Mouse (Mus musculus) liver, adult 2 months (tissue): ENCODE results near the gene Rassf5. TPM values are rescaled to one million over a fixed set of nuclear protein-coding genes. Genes with fewer than 3 reads are reported as not detected.
"Not testable (repeated sequence)": the region's sequence is repeated elsewhere in the genome, so short reads cannot be mapped to it uniquely, and the experiment has no call there.

ENCODE experiments used
- DNase-seq: peaks from one replicate; pipeline ENCODE4 v3.0.0-alpha.2; 2011; ENCODE audit warnings: low read depth, low spot score; ENCODE audit errors: extremely low read depth
- H3K27ac ChIP-seq: fragments of 200-500 bp; replicated peaks from 2 replicates; pipeline ENCODE4 v1.5.1; 2012; ENCODE audit warnings: low read depth, mild to moderate bottlenecking, control low read depth, inconsistent platforms, low read length; ENCODE audit not compliant: insufficient read depth
- H3K27me3 ChIP-seq: fragments of 200-500 bp; 2 replicates; pipeline ENCODE4 v1.6.1; 2012; ENCODE audit warnings: mild to moderate bottlenecking, moderate library complexity, low read length, inconsistent platforms; ENCODE audit not compliant: control insufficient read depth, insufficient read depth
- H3K36me3 ChIP-seq: fragments of 200-500 bp; 2 replicates; pipeline ENCODE4 v1.6.1; 2012; ENCODE audit warnings: low read length, inconsistent platforms; ENCODE audit not compliant: control insufficient read depth, insufficient read depth
- H3K4me1 ChIP-seq: fragments of 200-500 bp; 2 replicates; pipeline ENCODE4 v1.6.1; 2011; ENCODE audit warnings: low read length; ENCODE audit not compliant: control insufficient read depth, insufficient read depth
- H3K4me3 ChIP-seq: fragments of 200-500 bp; 2 replicates; pipeline ENCODE4 v1.5.1; 2011; ENCODE audit warnings: low read depth, mild to moderate bottlenecking, control low read depth, low read length, moderate library complexity; ENCODE audit not compliant: insufficient read depth
- H3K79me2 ChIP-seq: fragments of 200-500 bp; 2 replicates; pipeline ENCODE4 v1.6.1; 2012; ENCODE audit warnings: inconsistent platforms, mild to moderate bottlenecking, low read length, moderate library complexity; ENCODE audit not compliant: control insufficient read depth, insufficient read depth
- H3K9ac ChIP-seq: fragments of 200-500 bp; 2 replicates; pipeline ENCODE4 v1.6.1; 2012; ENCODE audit warnings: low read depth, mild to moderate bottlenecking, control low read depth, inconsistent platforms, low read length
- CTCF ChIP-seq: fragments of 200-500 bp; IDR thresholded peaks from 2 replicates; pipeline ENCODE4 v1.5.1; 2011; ENCODE audit warnings: low read depth, low read length, control low read depth
- POLR2A ChIP-seq: fragments of 200-500 bp; IDR thresholded peaks from 2 replicates; pipeline ENCODE4 v1.6.1; 2011; ENCODE audit warnings: low read length, control low read depth; ENCODE audit not compliant: insufficient read depth; ENCODE audit errors: extremely low read depth
- WGBS: fragments of 180-500 bp; shearing (Covaris S2); methylation state at CpG from one replicate; pipeline ENCODE4 v1.1.7; 2018; 5-methylcytosine and 5-hydroxymethylcytosine counted together
- polyA plus RNA-seq: library from polyadenylated mRNA; depleted of rRNA; stranded (reverse); fragments of >200 nt; gene quantifications from 2 replicates; pipeline ENCODE4 v1.2.3, GENCODE M21; 2012
- total RNA-seq: library from RNA; depleted of rRNA; stranded (reverse); fragments of >200 nt; gene quantifications from 2 replicates; pipeline ENCODE4 v1.2.3, GENCODE M21; 2014

Gene Rassf5
- total and polyA plus RNA-seq, 2 experiments: 3.4 to 6.1 TPM

DNA sequence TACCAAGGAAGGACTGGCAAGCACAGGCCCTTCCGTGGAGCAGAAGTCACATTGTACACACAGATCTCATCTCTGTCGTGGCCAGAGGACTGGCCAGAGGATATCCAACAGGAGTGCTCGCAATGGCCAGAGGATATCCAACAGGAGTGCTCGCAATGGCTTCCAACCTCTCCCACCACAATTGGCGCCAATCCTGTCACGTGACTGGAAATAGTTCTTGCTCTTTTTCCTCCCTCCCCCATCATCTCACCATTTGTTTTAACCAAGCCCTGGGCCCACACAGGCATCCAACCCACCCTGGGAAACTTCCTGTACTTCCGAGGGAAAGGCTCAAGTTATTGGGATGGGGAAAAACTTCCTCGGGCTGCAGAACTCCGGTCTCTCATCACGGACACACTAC is 23.7 kb upstream of the Rassf5 start:
- Histone ChIP-seq H3K9ac (no peak overlapping the region), H3K27me3 (no peaks in the 10 kb centered on the region), H3K36me3 (peaks cover 7% of the 10 kb centered on the region), H3K27ac (no peak overlapping the region), H3K79me2 (no peaks in the 10 kb centered on the region), H3K4me3 (no peak overlapping the region), H3K4me1 (no peaks in the 10 kb centered on the region)
- WGBS: 88% methylated on average over 10 of the region's 10 CpGs
- DNase-seq: no peak
- TF ChIP-seq CTCF (no peak), POLR2A (no peak)

DNA sequence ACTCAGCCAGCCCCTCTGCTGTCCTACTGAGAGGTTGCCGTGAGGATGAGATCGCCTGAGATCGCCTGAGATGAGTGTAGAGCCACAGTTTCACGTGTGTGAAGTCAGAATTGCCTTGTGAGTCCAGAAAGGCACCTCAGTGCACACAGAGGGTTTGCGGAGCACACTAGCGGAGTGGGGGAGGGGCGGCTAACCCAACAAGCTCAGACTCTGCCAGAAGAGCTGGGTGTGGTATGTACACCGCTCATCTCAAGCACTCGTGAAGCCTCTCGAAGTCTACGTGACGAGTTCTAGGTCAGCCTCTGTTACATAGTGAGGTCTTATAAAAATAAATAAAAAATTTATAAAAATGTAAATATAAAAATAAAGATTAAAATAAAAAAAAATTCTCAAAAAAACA is 18.8 kb upstream of the Rassf5 start:
- Histone ChIP-seq H3K9ac (no peak overlapping the region), H3K79me2 (no peaks in the 10 kb centered on the region), H3K4me3 (no peak overlapping the region), H3K36me3 (peaks cover 6% of the 10 kb centered on the region; the same call in 1 of the 2 replicates), H3K4me1 (no peaks in the 10 kb centered on the region), H3K27me3 (no peaks in the 10 kb centered on the region), H3K27ac (no peak overlapping the region)
- DNase-seq: no peak
- WGBS: 91% methylated on average over 12 of the region's 12 CpGs
- TF ChIP-seq CTCF (no peak), POLR2A (no peak)

DNA sequence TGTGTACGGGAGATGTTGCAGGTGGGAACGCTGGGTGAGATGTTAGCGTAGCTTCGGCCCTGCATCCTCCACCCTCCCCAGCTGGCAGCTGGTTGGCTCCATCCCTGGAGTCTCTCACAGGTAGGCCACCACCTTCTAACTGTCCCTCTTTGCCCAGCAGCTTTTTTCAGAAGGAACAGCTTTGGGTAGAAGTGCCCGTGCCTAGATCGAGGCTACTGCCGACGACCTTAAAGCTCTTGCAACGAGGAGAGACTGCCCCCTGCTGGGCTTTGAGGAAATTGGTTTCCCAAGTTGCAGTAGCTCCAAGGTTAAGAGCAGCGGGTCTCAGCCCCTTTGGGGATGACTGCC is 15.2 kb upstream of the Rassf5 start:
- H3K27me3 ChIP-seq: no peaks in the 10 kb centered on the region
- peaks cover 6% of the 10 kb centered on the region for H3K36me3 ChIP-seq
- no peak overlapping the region for H3K4me3 ChIP-seq
- H3K79me2 ChIP-seq: no peaks in the 10 kb centered on the region
- H3K9ac ChIP-seq: no peak overlapping the region
- H3K27ac ChIP-seq: no peak overlapping the region
- no peak for TF ChIP-seq POLR2A
- TF ChIP-seq CTCF: peak; percentile 81
- DNase-seq: peak; percentile 47
- WGBS: 50% methylated on average over 10 of the region's 10 CpGs
- no peaks in the 10 kb centered on the region for H3K4me1 ChIP-seq

DNA sequence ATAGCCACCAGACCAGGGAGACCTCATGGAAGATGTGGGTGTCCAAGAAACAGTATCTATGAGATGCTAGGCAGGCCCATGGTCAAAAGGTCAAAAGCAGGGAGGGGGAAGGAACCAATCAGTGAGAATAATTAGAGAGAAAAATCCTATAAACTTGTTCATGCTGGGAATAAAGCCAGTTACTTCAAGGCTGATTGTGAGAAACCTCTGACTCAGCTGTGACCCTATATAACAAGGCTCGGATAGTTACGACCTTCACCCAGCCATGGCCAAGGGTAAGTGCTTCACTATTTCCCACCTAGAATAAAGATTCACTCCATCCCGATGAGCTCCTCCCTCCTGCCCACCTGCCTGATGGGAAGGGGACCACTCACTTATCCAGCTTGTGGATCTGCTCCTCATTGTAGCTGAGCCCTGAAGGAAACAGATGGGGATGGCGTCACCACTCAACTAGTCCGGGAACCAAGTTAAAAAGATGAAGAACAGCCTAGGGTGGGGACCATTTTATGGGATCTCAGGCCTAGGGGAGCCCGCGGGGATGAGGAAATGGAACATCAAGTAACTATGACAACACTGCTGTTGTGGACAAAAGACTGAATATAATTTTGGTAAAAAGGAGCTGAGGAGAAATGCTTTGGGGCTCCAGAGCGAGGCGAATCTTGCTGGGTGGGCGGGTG is 14.7 kb upstream of the Rassf5 start:
- no peak for DNase-seq
- H3K79me2 ChIP-seq: no peaks in the 10 kb centered on the region
- 80% methylated on average over 10 of the region's 10 CpGs for WGBS
- H3K27me3 ChIP-seq: no peaks in the 10 kb centered on the region
- no peak overlapping the region for H3K4me3 ChIP-seq
- TF ChIP-seq POLR2A: no peak
- no peak for TF ChIP-seq CTCF
- peaks cover 6% of the 10 kb centered on the region for H3K36me3 ChIP-seq
- no peaks in the 10 kb centered on the region for H3K4me1 ChIP-seq
- no peak overlapping the region for H3K9ac ChIP-seq
- H3K27ac ChIP-seq: no peak overlapping the region

DNA sequence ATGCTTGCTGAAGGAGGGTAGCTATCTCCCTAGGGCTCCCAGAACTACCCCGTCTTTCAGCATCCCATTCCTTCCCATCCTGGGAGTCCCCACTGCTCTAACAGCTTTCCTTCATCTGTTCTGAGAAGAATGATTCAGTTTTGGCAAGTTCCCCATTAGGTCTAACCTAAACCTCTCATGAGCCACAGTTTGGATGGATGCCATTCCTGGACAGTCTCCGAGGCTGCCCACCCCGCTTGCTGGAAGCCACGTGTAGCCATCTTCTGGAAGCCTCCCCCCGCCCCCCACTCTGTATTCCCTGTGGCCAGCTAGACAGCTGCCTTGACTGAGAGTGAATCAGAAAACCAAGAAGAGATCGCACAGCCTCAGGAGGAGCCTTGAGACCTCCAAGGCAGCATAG is 12.2 kb upstream of the Rassf5 start:
- Histone ChIP-seq H3K27ac (no peak overlapping the region), H3K4me1 (no peaks in the 10 kb centered on the region), H3K79me2 (no peaks in the 10 kb centered on the region), H3K9ac (no peak overlapping the region), H3K4me3 (no peak overlapping the region), H3K27me3 (no peaks in the 10 kb centered on the region), H3K36me3 (peaks cover 6% of the 10 kb centered on the region)
- no peak for DNase-seq
- TF ChIP-seq POLR2A (no peak), CTCF (no peak)
- 90% methylated on average over 6 of the region's 6 CpGs for WGBS

DNA sequence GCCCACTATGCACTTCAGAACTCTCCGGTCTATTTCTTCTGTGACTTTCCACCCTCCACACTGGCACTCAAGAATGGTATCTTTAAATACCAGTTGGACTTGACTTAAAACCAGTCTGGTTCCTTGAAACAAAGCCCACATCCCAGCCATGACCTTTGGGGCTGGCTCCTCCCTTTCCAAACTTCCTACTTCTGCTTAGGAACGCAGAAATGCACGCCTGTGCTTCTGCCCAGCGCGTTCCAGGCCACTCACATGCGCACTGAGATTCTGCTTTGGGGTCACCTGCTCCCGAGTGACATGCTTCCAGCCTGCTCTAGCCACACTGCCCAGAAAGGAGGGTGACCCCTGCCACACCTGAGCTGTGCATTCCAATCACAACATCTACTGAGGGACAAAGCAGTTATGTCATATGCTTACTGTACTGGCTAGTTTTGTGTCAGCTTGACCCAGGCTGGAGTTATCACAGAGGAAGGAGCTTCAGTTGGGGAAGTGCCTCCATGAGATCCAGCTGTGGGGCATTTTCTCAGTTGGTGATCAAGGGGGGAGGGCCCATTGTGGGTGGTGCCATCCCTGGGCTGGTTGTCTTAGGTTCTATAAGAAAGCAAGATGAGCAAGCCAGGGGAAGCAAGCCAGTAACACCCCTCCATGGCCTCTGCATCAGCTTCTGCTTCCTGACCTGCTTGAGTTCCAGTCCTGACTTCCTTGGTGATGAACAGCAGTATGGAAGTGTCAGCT is 7.6 kb upstream of the Rassf5 start:
- not testable (repeated sequence) for H3K79me2 ChIP-seq, H3K27ac ChIP-seq, H3K4me3 ChIP-seq, H3K4me1 ChIP-seq, H3K9ac ChIP-seq, H3K36me3 ChIP-seq, DNase-seq, H3K27me3 ChIP-seq
- WGBS: 63% methylated on average over 7 of the region's 7 CpGs
